Mouse (Mus musculus) c-Kit-positive CD71-positive TER-119-negative erythroid progenitor cells, embryonic 14.5 days (primary cell): ENCODE results near the gene Mfap1b.
"Not testable (repeated sequence)": the region's sequence is repeated elsewhere in the genome, so short reads cannot be mapped to it uniquely, and the experiment has no call there.

ENCODE experiments used
- DNase-seq: peaks from one replicate; pipeline ENCODE4 v3.0.0-alpha.2; 2013; ENCODE audit warnings: low read depth

Mfap1b gene

GRCm38 (mm10) chr2:121473301-121474179 lies at the start of gene Mfap1b:
Gene Mfap1b, minus strand, starts transcription at chr2:121474067.
- DNase-seq = peak; percentile 85

GRCm38 (mm10) chr2:121522830-121523229 lies 49.0 kb upstream of the Mfap1b start:
- DNase-seq = not testable (repeated sequence)

- peak; percentile 45 for DNase-seq
Measured at GRCm38 (mm10) chr2:121522006-121522405, 48.1 kb upstream of the Mfap1b start.

- DNase-seq = not testable (repeated sequence)
Measured at GRCm38 (mm10) chr2:121518711-121519110, 44.8 kb upstream of the Mfap1b start.

GRCm38 (mm10) chr2:121518106-121518505 lies 44.2 kb upstream of the Mfap1b start:
- no peak for DNase-seq

- no peak for DNase-seq
Measured at GRCm38 (mm10) chr2:121514211-121514610, 40.3 kb upstream of the Mfap1b start.

- DNase-seq = not testable (repeated sequence)
Measured at GRCm38 (mm10) chr2:121512991-121513765, 39.3 kb upstream of the Mfap1b start.

- no peak for DNase-seq
Measured at GRCm38 (mm10) chr2:121511401-121511800, 37.5 kb upstream of the Mfap1b start.

- DNase-seq = peak; percentile 74
Measured at GRCm38 (mm10) chr2:121509584-121509983, 35.7 kb upstream of the Mfap1b start.

- no peak for DNase-seq
Measured at GRCm38 (mm10) chr2:121507951-121508330, 34.1 kb upstream of the Mfap1b start.

GRCm38 (mm10) chr2:121507173-121507950 lies 33.5 kb upstream of the Mfap1b start:
- no peak for DNase-seq

- DNase-seq = peak; percentile 92
Measured at GRCm38 (mm10) chr2:121505942-121506882, 32.3 kb upstream of the Mfap1b start, which contains the start of the genes Mfap1a and Wdr76. Gene Mfap1a, minus strand, starts transcription at chr2:121506665. Gene Wdr76, plus strand, starts transcription at chr2:121506723.

- DNase-seq = not testable (repeated sequence)
Measured at GRCm38 (mm10) chr2:121501550-121501949, 27.7 kb upstream of the Mfap1b start.

- not testable (repeated sequence) for DNase-seq
Measured at GRCm38 (mm10) chr2:121484403-121484802, 10.5 kb upstream of the Mfap1b start.

GRCm38 (mm10) chr2:121483576-121483975 lies 9.7 kb upstream of the Mfap1b start:
- DNase-seq = no peak

GRCm38 (mm10) chr2:121480916-121481315 lies 7.0 kb upstream of the Mfap1b start:
- not testable (repeated sequence) for DNase-seq

- no peak for DNase-seq
Measured at GRCm38 (mm10) chr2:121480498-121480897, 6.6 kb upstream of the Mfap1b start.

- no peak for DNase-seq
Measured at GRCm38 (mm10) chr2:121477491-121478266, 3.8 kb upstream of the Mfap1b start.

GRCm38 (mm10) chr2:121475306-121475705 lies 1.4 kb upstream of the Mfap1b start:
- DNase-seq = not testable (repeated sequence)

- DNase-seq = no peak
Measured at GRCm38 (mm10) chr2:121474180-121474535, 291 bp upstream of the Mfap1b start.
